Mouse (Mus musculus) adrenal gland, postnatal 25 days (tissue): ENCODE measurements at regions not wholly inside any gene's neighbourhood (a gene's known extent, or its start where the extent isn't known, plus 50 kb on each side); places are given as distances from the start of the nearest gene placed in this dataset.
"Not testable (repeated sequence)": the region's sequence is repeated elsewhere in the genome, so short reads cannot be mapped to it uniquely, and the experiment has no call there.

Experiments
- DNase-seq: peaks from one replicate; pipeline ENCODE4 v3.0.0; 2021; ENCODE audit warnings: mixed read lengths

GRCm38 (mm10) chr17:53778411-53778810 is 67.7 kb downstream of the Sult1c2 start:
- not testable (repeated sequence) for DNase-seq

GRCm38 (mm10) chr17:53760911-53761310 is 71.8 kb upstream of the Sgo1 start:
- DNase-seq, result no peak

- peak; percentile 3 for DNase-seq
Observed at GRCm38 (mm10) chr17:53745950-53746469, 56.9 kb upstream of the Sgo1 start.
